Mouse (Mus musculus): Measurements from ENCODE around the gene Mgat4c.

- no peak for TF ChIP-seq POLR2A (IDR thresholded peaks at IDR 0.05; ENCODE audit: insufficient read length, low read depth)
- no peak for TF ChIP-seq CEBPB (IDR thresholded peaks at IDR 0.05; ENCODE audit: insufficient read depth, poor library complexity, severe bottlenecking)
- no peak for TF ChIP-seq USF1 (IDR thresholded peaks at IDR 0.05; ENCODE audit: low read depth)
- TF ChIP-seq POLR2AphosphoS2 (IDR thresholded peaks at IDR 0.05; ENCODE audit: insufficient read length, low read depth) = no peak
- TF ChIP-seq MYOD1 (IDR thresholded peaks at IDR 0.05; ENCODE audit: control insufficient read depth in 1 of 3, insufficient read length in 2 of 3, low read depth in 2 of 3) = no peak
These were observed 503.4 kb downstream of the Mgat4c start for GRCm38 (mm10) chr10:102184726-102185125.

All from myocyte (in vitro differentiated cells).